Mouse (Mus musculus): ENCODE data around the gene Dkk2. TPM values are rescaled to one million over a fixed set of nuclear protein-coding genes. Genes with fewer than 3 reads are reported as not detected.

The Dkk2 gene
- total RNA-seq, 2 experiments from 2014 or later = 0.56 to 1.2 TPM

- no peak for DNase-seq (ENCODE audit: extremely low spot score in 1 of 2, low spot score in 2 of 2)
Measured at GRCm38 (mm10) chr3:132129730-132130274, 44.7 kb downstream of the Dkk2 start.

DNA sequence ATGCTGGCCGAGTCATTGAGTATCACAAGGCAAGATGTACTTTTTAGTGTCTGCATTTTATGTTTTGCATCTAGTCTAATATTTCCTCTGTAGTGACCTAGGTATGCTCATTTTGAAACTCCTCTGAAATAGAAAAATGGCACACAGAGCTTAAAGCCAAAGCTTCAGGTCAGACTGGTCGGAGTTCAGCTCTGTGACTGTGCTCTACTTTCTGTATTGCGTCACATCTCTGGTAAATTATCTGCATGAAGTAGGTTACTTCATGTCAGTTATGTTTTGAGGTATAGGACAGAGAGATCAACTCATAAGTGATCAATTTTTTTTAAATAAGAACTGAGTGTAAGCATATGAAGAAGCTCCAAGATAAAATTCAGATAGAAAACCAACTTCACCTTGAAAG is 45.7 kb downstream of the Dkk2 start:
- DNase-seq (ENCODE audit: extremely low spot score in 1 of 2, low spot score in 2 of 2) = no peak
- Histone ChIP-seq H3K27ac (no peak overlapping the region), H3K4me3 (no peak overlapping the region)
- intact Hi-C loops (cut with DNase I) = no loop called here
- no peak for TF ChIP-seq CTCF (IDR thresholded peaks at IDR 0.05)

More at GRCm38 (mm10) chr3:132129730-132130274, 44.7 kb downstream of the Dkk2 start:
- no peak for TF ChIP-seq CTCF (IDR thresholded peaks at IDR 0.05)
- Histone ChIP-seq H3K4me3 (no peak overlapping the region), H3K27ac (no peak overlapping the region)
- intact Hi-C loops (cut with DNase I) = no loop called here

DNA sequence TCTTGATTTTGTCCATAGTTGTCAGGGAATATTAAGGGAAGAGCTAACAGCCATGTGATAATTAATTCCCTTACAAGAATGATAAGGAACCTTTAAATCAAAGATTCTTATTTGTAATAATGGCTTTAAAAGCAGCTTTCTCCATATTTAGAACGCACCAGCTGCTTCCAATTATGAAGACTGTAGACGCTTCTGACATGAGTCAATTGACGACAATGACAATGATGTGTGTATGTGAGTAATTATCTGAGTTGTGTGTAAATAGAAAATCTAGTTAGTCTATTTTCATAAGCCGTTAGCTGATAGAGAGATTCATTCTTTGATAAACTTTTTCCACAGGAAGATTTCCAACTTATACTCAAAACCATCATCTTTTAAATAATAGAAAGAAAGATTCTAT is 46.8 kb downstream of the Dkk2 start:
- H3K27ac ChIP-seq = no peak overlapping the region
- TF ChIP-seq CTCF (IDR thresholded peaks at IDR 0.05) = no peak
- intact Hi-C loops (cut with DNase I) = no loop called here
- no peak overlapping the region for H3K4me3 ChIP-seq
- no peak for DNase-seq (ENCODE audit: extremely low spot score in 1 of 2, low spot score in 2 of 2)

DNA sequence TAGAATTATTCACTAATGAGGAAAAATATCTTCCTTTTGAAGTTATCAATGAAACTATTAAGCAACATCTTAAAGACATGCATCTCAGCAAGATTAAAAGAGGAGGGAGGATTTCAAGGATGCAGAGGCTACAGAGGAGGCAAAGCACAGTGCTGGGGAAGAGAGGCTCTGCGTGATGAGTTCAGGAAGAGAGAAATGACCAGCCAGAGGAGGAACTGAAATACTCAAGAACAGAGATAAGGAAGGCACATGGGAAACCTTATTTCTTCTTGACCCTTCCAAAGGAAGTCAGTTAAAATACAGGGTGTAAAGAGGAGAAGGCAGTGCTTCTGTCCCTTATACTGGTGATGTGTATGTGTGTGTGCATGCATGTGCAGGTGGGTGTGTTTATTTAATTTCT is 49.4 kb downstream of the Dkk2 start:
- Histone ChIP-seq H3K4me3 (no peak overlapping the region), H3K27ac (no peak overlapping the region)
- intact Hi-C loops (cut with DNase I) = no loop called here
- DNase-seq (ENCODE audit: extremely low spot score in 1 of 2, low spot score in 2 of 2) = no peak
- TF ChIP-seq CTCF (IDR thresholded peaks at IDR 0.05) = no peak

DNA sequence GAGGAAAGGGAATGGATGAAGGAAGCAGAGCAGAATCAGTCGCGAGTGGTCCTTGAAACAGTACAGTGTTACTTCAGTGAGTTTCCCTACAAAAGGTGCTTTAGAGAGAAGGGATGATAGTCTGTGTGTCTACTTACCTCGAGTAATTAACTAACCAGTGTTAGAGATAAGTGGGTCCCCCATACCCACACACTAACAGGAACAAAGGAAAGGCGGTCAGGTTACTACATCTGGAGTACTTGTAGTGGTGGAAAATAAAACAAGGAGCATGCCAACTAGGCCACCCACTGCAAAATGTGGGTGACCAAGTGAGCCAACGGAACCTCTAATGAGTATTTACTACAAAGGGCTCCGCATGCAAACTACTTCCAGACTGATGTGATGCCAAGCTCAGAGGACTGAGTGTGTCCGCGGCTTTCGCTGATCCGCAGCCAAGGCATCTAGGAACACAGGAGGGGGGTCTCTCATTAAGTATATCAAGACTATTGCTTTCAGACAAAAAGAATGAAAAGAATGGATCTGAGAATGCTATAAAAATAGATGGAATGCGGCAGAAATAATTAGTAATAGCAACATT is 52.8 kb downstream of the Dkk2 start:
- H3K4me3 ChIP-seq = no peak overlapping the region

GRCm38 (mm10) chr3:132141031-132141430 is 55.9 kb downstream of the Dkk2 start:
- no peak for DNase-seq (ENCODE audit: extremely low spot score in 1 of 2, low spot score in 2 of 2)
- no peak overlapping the region for H3K27ac ChIP-seq
- H3K4me3 ChIP-seq = no peak overlapping the region
- intact Hi-C loops (cut with DNase I) = no loop called here
- no peak for TF ChIP-seq CTCF (IDR thresholded peaks at IDR 0.05)

More for the DNA sequence above, 52.8 kb downstream of the Dkk2 start:
- H3K27ac ChIP-seq = no peak overlapping the region
- intact Hi-C loops (cut with DNase I) = no loop called here
- DNase-seq (ENCODE audit: extremely low spot score in 1 of 2, low spot score in 2 of 2) = no peak
- no peak for TF ChIP-seq CTCF (IDR thresholded peaks at IDR 0.05)

DNA sequence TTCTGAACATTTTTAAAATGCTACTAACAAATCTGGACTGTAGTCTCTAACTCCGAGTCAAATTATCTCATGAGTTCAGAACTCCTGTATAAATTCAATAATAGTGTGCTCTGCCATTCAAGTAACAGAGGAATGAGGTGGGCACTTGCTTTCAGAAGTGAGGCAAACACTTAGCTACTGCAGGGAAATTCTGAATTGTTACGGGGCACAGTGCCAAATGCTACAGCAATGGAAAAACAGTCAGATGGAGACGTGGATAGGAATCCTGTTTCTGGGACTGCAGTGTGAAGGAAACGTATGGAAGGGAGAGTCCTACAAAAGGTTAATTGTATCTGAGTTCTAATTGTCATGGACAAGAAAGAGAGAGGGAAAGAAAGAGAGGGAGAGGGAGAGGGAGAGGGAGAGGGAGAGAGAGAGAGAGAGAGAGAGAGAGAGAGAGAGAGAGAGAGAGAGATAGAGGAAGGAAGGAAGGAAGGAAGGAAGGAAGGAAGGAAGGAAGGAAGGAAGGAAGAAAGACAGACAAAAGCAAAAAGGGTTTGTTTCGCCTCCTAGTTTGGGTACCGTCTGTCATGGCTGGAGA is 64.4 kb downstream of the Dkk2 start:
- intact Hi-C loops (cut with DNase I) = no loop called here
- no peak for DNase-seq (ENCODE audit: extremely low spot score in 1 of 2, low spot score in 2 of 2)
- no peak overlapping the region for H3K4me3 ChIP-seq
- no peak overlapping the region for H3K27ac ChIP-seq
- no peak for TF ChIP-seq CTCF (IDR thresholded peaks at IDR 0.05)

DNA sequence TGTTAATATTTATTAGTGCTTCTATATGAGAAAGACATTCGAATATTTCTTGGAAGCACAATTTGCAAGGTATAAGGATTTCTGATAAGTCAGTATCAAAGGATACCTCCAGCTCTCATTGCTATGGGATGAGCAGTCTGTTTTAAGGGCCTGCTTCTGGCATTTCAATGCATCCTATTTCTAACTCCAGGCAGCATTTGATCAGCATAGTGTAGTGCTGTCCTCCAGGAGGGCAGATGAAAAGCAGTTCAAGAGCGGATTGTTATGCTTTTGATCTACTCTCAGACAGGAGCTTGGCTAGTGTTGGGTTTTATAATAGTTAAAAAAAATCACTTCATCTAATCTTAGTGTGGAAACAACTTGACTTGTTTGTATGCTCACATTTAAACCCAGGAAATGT is 73.7 kb downstream of the Dkk2 start:
- Histone ChIP-seq H3K4me3 (no peak overlapping the region), H3K27ac (no peak overlapping the region)
- intact Hi-C loops (cut with DNase I) = no loop called here
- no peak for TF ChIP-seq CTCF (IDR thresholded peaks at IDR 0.05)
- DNase-seq (ENCODE audit: extremely low spot score in 1 of 2, low spot score in 2 of 2) = no peak

- intact Hi-C loops (cut with DNase I) = no loop called here
- H3K4me3 ChIP-seq = no peak overlapping the region
- no peak for DNase-seq (ENCODE audit: extremely low spot score in 1 of 2, low spot score in 2 of 2)
- H3K27ac ChIP-seq = no peak overlapping the region
- TF ChIP-seq CTCF (IDR thresholded peaks at IDR 0.05) = no peak
Measured at GRCm38 (mm10) chr3:132168911-132169310, 83.8 kb downstream of the Dkk2 start.

DNA sequence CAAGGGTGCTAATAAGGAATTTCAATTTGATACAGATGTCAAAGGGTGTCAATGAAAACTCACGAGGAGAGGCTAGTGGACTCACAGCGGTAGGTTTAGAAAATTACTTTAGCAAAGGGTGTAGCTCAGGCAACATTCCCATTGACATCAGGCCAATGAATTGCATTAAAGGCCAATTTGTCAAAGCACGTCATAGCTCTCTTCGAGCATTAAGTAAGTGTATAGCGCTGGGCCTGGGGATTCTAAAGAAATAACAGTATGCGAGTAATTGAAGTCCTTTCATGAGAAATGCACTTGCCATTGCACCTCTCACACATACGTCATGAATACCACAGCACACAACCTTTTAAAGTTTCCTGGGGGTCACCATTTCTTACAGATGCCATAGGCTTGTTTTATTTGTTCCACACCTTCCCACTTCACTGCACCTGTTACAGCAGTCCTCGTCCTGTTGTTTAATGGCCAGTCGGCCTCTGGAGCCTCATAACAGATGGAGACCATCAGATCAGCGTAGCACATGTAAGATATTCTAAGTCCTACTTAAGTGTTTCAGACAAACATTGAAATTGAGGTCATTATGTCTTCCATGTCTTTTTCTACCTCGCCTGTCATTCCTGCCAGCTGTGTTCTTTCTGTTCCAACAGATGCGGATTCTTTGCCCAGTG is 101.9 kb downstream of the Dkk2 start:
- intact Hi-C loops (cut with DNase I) = no loop called here
- no peak for DNase-seq (ENCODE audit: extremely low spot score in 1 of 2, low spot score in 2 of 2)
- Histone ChIP-seq H3K4me3 (no peak overlapping the region), H3K27ac (no peak overlapping the region)
- no peak for TF ChIP-seq CTCF (IDR thresholded peaks at IDR 0.05)

GRCm38 (mm10) chr3:132201950-132202349 is 116.9 kb downstream of the Dkk2 start:
- no peak for DNase-seq (ENCODE audit: extremely low spot score in 1 of 2, low spot score in 2 of 2)
- no peak for TF ChIP-seq CTCF (IDR thresholded peaks at IDR 0.05)
- Histone ChIP-seq H3K4me3 (no peak overlapping the region), H3K27ac (no peak overlapping the region)
- intact Hi-C loops (cut with DNase I) = loop anchor here (10.0 kb wide), 2 partner anchors 423 to 503 kb away; partner anchors contain the start of gene Gimd1

DNA sequence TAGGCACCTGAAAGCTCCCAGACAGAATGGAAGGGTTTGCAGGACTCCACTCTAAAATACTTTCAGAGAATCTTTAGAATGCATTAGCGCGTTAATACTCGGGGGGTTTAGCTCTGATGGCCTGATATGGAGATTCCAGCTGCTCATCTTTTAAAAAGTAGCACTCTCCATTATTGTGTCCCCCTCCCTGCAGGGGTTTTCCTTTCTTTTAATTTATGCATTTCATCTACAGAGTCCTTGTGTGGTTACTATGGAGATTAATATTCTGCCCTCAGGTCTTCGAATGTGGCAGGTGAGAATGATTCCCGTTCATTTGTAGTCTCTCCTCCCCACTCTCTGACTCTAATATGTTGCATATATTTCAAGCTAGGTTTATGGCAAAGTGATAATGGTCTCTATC is 117.6 kb downstream of the Dkk2 start:
- intact Hi-C loops (cut with DNase I) = loop anchor here (10.0 kb wide), 2 partner anchors 422 to 502 kb away; partner anchors contain the start of gene Gimd1
- Histone ChIP-seq H3K4me3 (no peak overlapping the region), H3K27ac (no peak overlapping the region)
- TF ChIP-seq CTCF (IDR thresholded peaks at IDR 0.05) = no peak
- DNase-seq (ENCODE audit: extremely low spot score in 1 of 2, low spot score in 2 of 2) = no peak
